20 mouse cellular contexts compared by ENCODE assay signal in genomic region chr3:104327034-104327729, GRCm38 (mm10).
DNase-seq lines count a peak whose midpoint lies in the region; ATAC-seq lines count a peak whose summit lies in the region.
"Had no signal": no experiment of that assay in that cellular context is flagged by ENCODE, and none has a peak within 500 bp of the region (broad histone marks: within the 10 kb centered on the region; RNA-seq: fewer than 3 reads in every experiment).

No protein-coding gene starts in this region.

- H3K27ac ChIP-seq in liver, embryonic 11.5 days (ENCODE audit: low read depth, low read length) = no peak overlapping the region
- no peak overlapping the region for H3K27ac ChIP-seq in embryonic facial prominence, embryonic 10.5 days (replicated peaks)
- H3K27ac ChIP-seq: heart, embryonic 13.5 days; hindbrain, embryonic 13.5 days; midbrain, embryonic 10.5 days had no signal

- WGBS in liver, embryonic 11.5 days = 67% methylated on average over 12 of the region's 12 CpGs
- 86% methylated on average over 12 of the region's 12 CpGs for WGBS in embryonic facial prominence, embryonic 10.5 days

- peak; percentile 15 for DNase-seq in retina, adult 2 months (ENCODE audit: low read depth, low spot score)
- no peak for DNase-seq in retina, embryonic 14.5 days (ENCODE audit: low spot score)
- DNase-seq in ZHBTc4 (ENCODE audit: low read depth, low spot score) = peak; percentile 73
- no peak for DNase-seq in liver, embryonic 11.5 days (ENCODE audit: low spot score)
- DNase-seq in embryonic facial prominence, embryonic 10.5 days (ENCODE audit: low spot score) = no peak
- no peak for DNase-seq in spleen, postnatal 36 days (ENCODE audit: low spot score in 2 of 2)
- no peak for DNase-seq in frontal cortex, postnatal 25 days (ENCODE audit: low spot score in 2 of 2)
- DNase-seq: adrenal gland, postnatal 25 days; cerebellum, adult 2 months; kidney, adult 2 months; kidney, postnatal 36 days; lung, embryonic 14.5 days; lung, postnatal 36 days; thymus, adult 18-20 months had no signal

- no peaks in the 10 kb centered on the region for H3K36me3 ChIP-seq in liver, embryonic 11.5 days (ENCODE audit: control insufficient read depth, insufficient read depth, low read length)
- no peaks in the 10 kb centered on the region for H3K36me3 ChIP-seq in embryonic facial prominence, embryonic 10.5 days (replicated peaks)
- H3K36me3 ChIP-seq: heart, embryonic 13.5 days; hindbrain, embryonic 13.5 days; midbrain, embryonic 10.5 days had no signal

- no peak overlapping the region for H3K4me2 ChIP-seq in liver, embryonic 11.5 days
- H3K4me2 ChIP-seq: heart, embryonic 13.5 days; hindbrain, embryonic 13.5 days; lung, embryonic 14.5 days had no signal

- H3K4me3 ChIP-seq in liver, embryonic 11.5 days (ENCODE audit: low read depth, low read length) = no peak overlapping the region
- H3K4me3 ChIP-seq in embryonic facial prominence, embryonic 10.5 days = no peak overlapping the region
- H3K4me3 ChIP-seq: heart, embryonic 13.5 days; hindbrain, embryonic 13.5 days; midbrain, embryonic 10.5 days had no signal

- ATAC-seq in liver, embryonic 11.5 days (replicated peaks; ENCODE audit: low FRiP score) = peak; percentile 87
- peak; percentile 79 for ATAC-seq in megakaryocyte progenitor cell, adult 5-6 weeks (replicated peaks; ENCODE audit: poor library complexity)
- ATAC-seq: forebrain, embryonic 14.5 days; inflammation-experienced regulatory T-cells, adult 6 months had no signal

- H3K27me3 ChIP-seq in liver, embryonic 11.5 days (replicated peaks; ENCODE audit: control insufficient read depth, insufficient read depth, low read length) = no peaks in the 10 kb centered on the region
- H3K27me3 ChIP-seq in embryonic facial prominence, embryonic 10.5 days (replicated peaks; ENCODE audit: low read depth, poor library complexity, severe bottlenecking) = no peaks in the 10 kb centered on the region
- H3K27me3 ChIP-seq: heart, embryonic 13.5 days; hindbrain, embryonic 13.5 days had no signal

- H3K9me3 ChIP-seq in liver, embryonic 11.5 days (ENCODE audit: control insufficient read depth, low read length) = no peaks in the 10 kb centered on the region
- no peaks in the 10 kb centered on the region for H3K9me3 ChIP-seq in embryonic facial prominence, embryonic 10.5 days
- H3K9me3 ChIP-seq: heart, embryonic 13.5 days; hindbrain, embryonic 13.5 days; midbrain, embryonic 10.5 days had no signal

- H3K4me1 ChIP-seq in liver, embryonic 11.5 days (replicated peaks; ENCODE audit: control insufficient read depth, insufficient read depth, low read length) = no peaks in the 10 kb centered on the region; the same call in 1 of the 2 replicates
- H3K4me1 ChIP-seq in embryonic facial prominence, embryonic 10.5 days = peaks cover 3% of the 10 kb centered on the region; the same call in 1 of the 2 replicates
- H3K4me1 ChIP-seq: hindbrain, embryonic 13.5 days; midbrain, embryonic 10.5 days had no signal

- no peak overlapping the region for H3K9ac ChIP-seq in liver, embryonic 11.5 days (ENCODE audit: low read depth, low read length)
- H3K9ac ChIP-seq: heart, embryonic 13.5 days; hindbrain, embryonic 13.5 days; lung, embryonic 14.5 days had no signal

Comparison
In these comparisons a context has a peak if more than half of its experiments do, and no peak if none do; other contexts are left out.
1. DNase-seq: peak in retina, adult 2 months (single experiment) and ZHBTc4 (single experiment); none in retina, embryonic 14.5 days (single experiment), liver, embryonic 11.5 days (single experiment), embryonic facial prominence, embryonic 10.5 days (single experiment), spleen, postnatal 36 days (0 of 2) and frontal cortex, postnatal 25 days (0 of 2).